Mouse (Mus musculus) thymus, adult 18-20 months (tissue): ENCODE data around the gene Cryzl1.

ENCODE experiments used
- DNase-seq, 2 experiments: peaks; one replicate each; pipeline ENCODE4 v3.0.0; 2022; ENCODE audit warnings: mixed read lengths in 2 of 2

The Cryzl1 gene

GRCm38 (mm10) chr16:91640171-91640570, 88.6 kb downstream of the Cryzl1 start:
- no peak for DNase-seq

GRCm38 (mm10) chr16:91639636-91640035, 89.1 kb downstream of the Cryzl1 start:
- no peak for DNase-seq
